Mouse (Mus musculus) kidney, embryonic 15.5 days (tissue): ENCODE data around the gene Klf1. TPM values are rescaled to one million over a fixed set of nuclear protein-coding genes. Genes with fewer than 3 reads are reported as not detected.

Experiments used
- ATAC-seq: fragments of 200-750 bp; cut with Nextera tagmentation; replicated peaks from 2 replicates; pipeline ENCODE4 v1.8.0; 2017; ENCODE audit warnings: moderate TSS enrichment; ENCODE audit not compliant: low FRiP score
- H3K27ac ChIP-seq: fragments of 300-500 bp; sonication (generic); 2 replicates; pipeline ENCODE4 v1.5.1; 2015; ENCODE audit warnings: mild to moderate bottlenecking, inconsistent platforms
- H3K27me3 ChIP-seq: fragments of 300-500 bp; sonication (generic); 2 replicates; pipeline ENCODE4 v1.6.1; 2015; ENCODE audit warnings: inconsistent platforms
- H3K36me3 ChIP-seq: fragments of 300-500 bp; sonication (generic); 2 replicates; pipeline ENCODE4 v1.6.1; 2015; ENCODE audit warnings: inconsistent platforms
- H3K4me1 ChIP-seq: fragments of 300-500 bp; sonication (generic); 2 replicates; pipeline ENCODE4 v1.6.1; 2015; ENCODE audit warnings: inconsistent platforms
- H3K4me2 ChIP-seq: fragments of 300-500 bp; sonication (generic); 2 replicates; pipeline ENCODE4 v1.6.1; 2015; ENCODE audit warnings: moderate library complexity, mild to moderate bottlenecking, inconsistent platforms
- H3K4me3 ChIP-seq: fragments of 300-500 bp; sonication (generic); replicated peaks from 2 replicates; pipeline ENCODE4 v1.5.1; 2015; ENCODE audit warnings: mild to moderate bottlenecking, inconsistent platforms
- H3K9ac ChIP-seq: fragments of 300-500 bp; sonication (generic); 2 replicates; pipeline ENCODE4 v1.6.1; 2015; ENCODE audit warnings: mild to moderate bottlenecking, inconsistent platforms
- H3K9me3 ChIP-seq: fragments of 300-500 bp; sonication (generic); replicated peaks from 2 replicates; pipeline ENCODE4 v1.6.1; 2016; ENCODE audit warnings: inconsistent platforms
- WGBS: fragments of 180-500 bp; shearing (Covaris S2); methylation state at CpG from one replicate; pipeline ENCODE4 v1.1.7; 2015; ENCODE audit warnings: mixed read lengths; 5-methylcytosine and 5-hydroxymethylcytosine counted together
- polyA plus RNA-seq: library from polyadenylated mRNA; unstranded; fragments of >200 nt; fragmentation: Nextera tagmentation; extraction: Ambion mirVana; gene quantifications from 2 replicates; pipeline ENCODE4 v1.2.1, GENCODE M21; 2015

The Klf1 gene
- 3.4 and 7.2 TPM in 2 replicates for polyA plus RNA-seq

GRCm38 (mm10) chr8:84901752-84902151 is at the start of gene Klf1:
Klf1 (plus strand) TSS chr8:84901928.
- Histone ChIP-seq H3K4me1 (peaks cover 16% of the 10 kb centered on the region), H3K9ac (peak within 1 kb of the TSS; percentile 71), H3K4me3 (peak within 1 kb of the TSS; percentile 65), H3K4me2 (peak within 1 kb of the TSS; percentile 96), H3K27me3 (peaks cover 11% of the 10 kb centered on the region), H3K9me3 (no peaks in the 10 kb centered on the region), H3K36me3 (no peaks in the 10 kb centered on the region), H3K27ac (0 out of 2 replicates have a peak within 1 kb of the TSS, but pooled peaks have one; percentile 87)
- ATAC-seq: no peak; the same call in 1 of the 2 replicates
- 71% methylated on average over 3 of the region's 3 CpGs for WGBS

- Histone ChIP-seq H3K4me1 (peaks cover 12% of the 10 kb centered on the region), H3K9me3 (no peaks in the 10 kb centered on the region), H3K36me3 (peaks cover 27% of the 10 kb centered on the region), H3K9ac (no peak overlapping the region), H3K4me2 (peak overlapping the region; percentile 82), H3K4me3 (peak overlapping the region; percentile 95), H3K27me3 (no peaks in the 10 kb centered on the region), H3K27ac (no peak overlapping the region)
- peak; percentile 26; the same call in 1 of the 2 replicates for ATAC-seq
- WGBS: 94% methylated on average over 3 of the region's 3 CpGs
Measured at GRCm38 (mm10) chr8:84856434-84856833, 45.3 kb upstream of the Klf1 start.

- H3K9ac ChIP-seq: peak within 1 kb of the TSS; percentile 93
- H3K4me1 ChIP-seq: peaks cover 12% of the 10 kb centered on the region
- peak within 1 kb of the TSS; percentile 82 for H3K4me2 ChIP-seq
- H3K27ac ChIP-seq: peak within 1 kb of the TSS; percentile 77
- no peaks in the 10 kb centered on the region for H3K27me3 ChIP-seq
- WGBS: under 1% methylated on average over 39 of the region's 39 CpGs
- H3K9me3 ChIP-seq: no peaks in the 10 kb centered on the region
- ATAC-seq: peak; percentile 89
- H3K36me3 ChIP-seq: peaks cover 32% of the 10 kb centered on the region
- H3K4me3 ChIP-seq: peak within 1 kb of the TSS; percentile 95
Measured at GRCm38 (mm10) chr8:84856864-84857441, 44.8 kb upstream of the Klf1 start, which contains the start of gene Farsa. Farsa (plus strand) TSS chr8:84856989.

- peak within 1 kb of the TSS; percentile 59 for H3K9ac ChIP-seq
- H3K4me3 ChIP-seq: peak within 1 kb of the TSS; percentile 59
- H3K27ac ChIP-seq: no peak within 1 kb of the TSS
- peak within 1 kb of the TSS; percentile 99 for H3K4me2 ChIP-seq
- H3K9me3 ChIP-seq: no peaks in the 10 kb centered on the region
- H3K36me3 ChIP-seq: peaks cover 29% of the 10 kb centered on the region
- 14% methylated on average over 46 of the region's 46 CpGs for WGBS
- peak; percentile 66 for ATAC-seq
- peaks cover 17% of the 10 kb centered on the region for H3K4me1 ChIP-seq
- H3K27me3 ChIP-seq: 0 out of 2 replicates have a peak, but pooled peaks cover 3% of the 10 kb centered on the region
Measured at GRCm38 (mm10) chr8:84871376-84872308, 30.1 kb upstream of the Klf1 start, which contains the start of gene Syce2. Syce2 (plus strand) TSS chr8:84872111.

- ATAC-seq: peak; percentile 61
- no peak overlapping the region for H3K27ac ChIP-seq
- H3K27me3 ChIP-seq: 0 out of 2 replicates have a peak, but pooled peaks cover 3% of the 10 kb centered on the region
- H3K4me3 ChIP-seq: peak overlapping the region; percentile 59
- H3K36me3 ChIP-seq: peaks cover 21% of the 10 kb centered on the region
- WGBS: 2% methylated on average over 53 of the region's 54 CpGs
- no peaks in the 10 kb centered on the region for H3K9me3 ChIP-seq
- peaks cover 17% of the 10 kb centered on the region for H3K4me1 ChIP-seq
- peak overlapping the region; percentile 59 for H3K9ac ChIP-seq
- H3K4me2 ChIP-seq: peak overlapping the region; percentile 99
Measured at GRCm38 (mm10) chr8:84872309-84872965, 29.3 kb upstream of the Klf1 start.

GRCm38 (mm10) chr8:84873016-84873415 is 28.7 kb upstream of the Klf1 start:
- H3K9me3 ChIP-seq: no peaks in the 10 kb centered on the region
- H3K4me3 ChIP-seq: peak overlapping the region; percentile 59
- no peak overlapping the region for H3K9ac ChIP-seq
- H3K4me2 ChIP-seq: peak overlapping the region; percentile 99
- H3K4me1 ChIP-seq: peaks cover 17% of the 10 kb centered on the region
- ATAC-seq: no peak
- H3K36me3 ChIP-seq: peaks cover 15% of the 10 kb centered on the region
- H3K27me3 ChIP-seq: 0 out of 2 replicates have a peak, but pooled peaks cover 3% of the 10 kb centered on the region
- WGBS: 65% methylated on average over 4 of the region's 4 CpGs
- H3K27ac ChIP-seq: no peak overlapping the region

GRCm38 (mm10) chr8:84874339-84874738 is 27.4 kb upstream of the Klf1 start:
- Histone ChIP-seq H3K9me3 (no peaks in the 10 kb centered on the region), H3K27me3 (0 out of 2 replicates have a peak, but pooled peaks cover 3% of the 10 kb centered on the region), H3K4me2 (no peak overlapping the region), H3K4me1 (peaks cover 17% of the 10 kb centered on the region), H3K36me3 (peaks cover 3% of the 10 kb centered on the region; the same call in 1 of the 2 replicates), H3K4me3 (no peak overlapping the region), H3K27ac (no peak overlapping the region), H3K9ac (no peak overlapping the region)
- 90% methylated on average over 3 of the region's 3 CpGs for WGBS
- ATAC-seq: no peak

- no peak for ATAC-seq
- Histone ChIP-seq H3K27ac (no peak overlapping the region), H3K9ac (no peak overlapping the region), H3K4me1 (peaks cover 7% of the 10 kb centered on the region), H3K27me3 (0 out of 2 replicates have a peak, but pooled peaks cover 3% of the 10 kb centered on the region), H3K36me3 (no peaks in the 10 kb centered on the region), H3K4me3 (no peak overlapping the region), H3K4me2 (no peak overlapping the region), H3K9me3 (no peaks in the 10 kb centered on the region)
- 94% methylated on average over 3 of the region's 3 CpGs for WGBS
Measured at GRCm38 (mm10) chr8:84877297-84878035, 24.3 kb upstream of the Klf1 start.

GRCm38 (mm10) chr8:84878915-84879314 is 22.8 kb upstream of the Klf1 start:
- 89% methylated on average over 1 of the region's 1 CpGs for WGBS
- 0 out of 2 replicates have a peak, but pooled peaks cover 5% of the 10 kb centered on the region for H3K36me3 ChIP-seq
- H3K4me2 ChIP-seq: no peak overlapping the region
- no peaks in the 10 kb centered on the region for H3K9me3 ChIP-seq
- no peak overlapping the region for H3K27ac ChIP-seq
- H3K4me1 ChIP-seq: no peaks in the 10 kb centered on the region
- no peaks in the 10 kb centered on the region for H3K27me3 ChIP-seq
- H3K9ac ChIP-seq: no peak overlapping the region
- no peak overlapping the region for H3K4me3 ChIP-seq
- ATAC-seq: no peak

- ATAC-seq: no peak
- Histone ChIP-seq H3K9ac (no peak overlapping the region), H3K27me3 (no peaks in the 10 kb centered on the region), H3K4me2 (no peak overlapping the region), H3K27ac (no peak overlapping the region), H3K4me1 (no peaks in the 10 kb centered on the region), H3K36me3 (peaks cover 53% of the 10 kb centered on the region), H3K9me3 (no peaks in the 10 kb centered on the region), H3K4me3 (no peak overlapping the region)
- WGBS: 89% methylated on average over 4 of the region's 4 CpGs
Measured at GRCm38 (mm10) chr8:84884728-84885127, 17.0 kb upstream of the Klf1 start.

GRCm38 (mm10) chr8:84888280-84888679 is 13.4 kb upstream of the Klf1 start:
- no peaks in the 10 kb centered on the region for H3K9me3 ChIP-seq
- H3K4me1 ChIP-seq: peaks cover 9% of the 10 kb centered on the region
- no peak overlapping the region for H3K9ac ChIP-seq
- H3K4me2 ChIP-seq: no peak overlapping the region
- H3K27ac ChIP-seq: no peak overlapping the region
- WGBS: 94% methylated on average over 3 of the region's 3 CpGs
- peaks cover 71% of the 10 kb centered on the region for H3K36me3 ChIP-seq
- H3K27me3 ChIP-seq: no peaks in the 10 kb centered on the region
- no peak overlapping the region for H3K4me3 ChIP-seq
- no peak for ATAC-seq
